Mouse (Mus musculus) gonadal fat pad, adult 2 months (tissue): Measurements from ENCODE around the gene Epb41l1. TPM values are rescaled to one million over a fixed set of nuclear protein-coding genes. Genes with fewer than 3 reads are reported as not detected.

ENCODE experiments used
- DNase-seq: peaks from one replicate; pipeline ENCODE4 v3.0.0-alpha.2; 2012; ENCODE audit warnings: low read depth
- polyA plus RNA-seq: library from polyadenylated mRNA; depleted of rRNA; stranded (reverse); fragments of >200 nt; gene quantifications from 2 replicates; pipeline ENCODE4 v1.2.3, GENCODE M21; 2012

The Epb41l1 gene
- polyA plus RNA-seq, 1 experiment = 44.8 TPM

DNA sequence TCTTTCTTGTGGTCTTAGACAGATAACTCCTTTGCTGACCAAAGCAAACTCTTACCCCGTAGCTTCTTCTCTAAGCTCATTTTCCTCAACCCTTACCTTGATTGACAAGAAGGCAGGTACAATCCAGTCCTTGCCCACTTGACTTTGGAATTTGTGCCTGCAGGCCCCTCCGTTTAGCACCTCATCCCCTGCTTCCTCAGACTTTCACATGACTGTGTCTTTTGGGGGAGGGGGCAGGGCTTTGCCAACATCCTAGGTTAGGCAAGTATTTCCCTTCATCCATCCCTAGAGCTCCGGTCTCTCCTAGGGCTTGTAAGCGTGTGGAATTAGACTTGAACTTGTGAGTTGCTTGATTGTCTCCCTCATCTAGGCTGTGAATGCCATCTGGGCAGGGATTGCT, 3.0 kb downstream of the Epb41l1 start:
- no peak for DNase-seq

GRCm38 (mm10) chr2:156425618-156426017, 4.9 kb downstream of the Epb41l1 start:
- DNase-seq = no peak

DNA sequence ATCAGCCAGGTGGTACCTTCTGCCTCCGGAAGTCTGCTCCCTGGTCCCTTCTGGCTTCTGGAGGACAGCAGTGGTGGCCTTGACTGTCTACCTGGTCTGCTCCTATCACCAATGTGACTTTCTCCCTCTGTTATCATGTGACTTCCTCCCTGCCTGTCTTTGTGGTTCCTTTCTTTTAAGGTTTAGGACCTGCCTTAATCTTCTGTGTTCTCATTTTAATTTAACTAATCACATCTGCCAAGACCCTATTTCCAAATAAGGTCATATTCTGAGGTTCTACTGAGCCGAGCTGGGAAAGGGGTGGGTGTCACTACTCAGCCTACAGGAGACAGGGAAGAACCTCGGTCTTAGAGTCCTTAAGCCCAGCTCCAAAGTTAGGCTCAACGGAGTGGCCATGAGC, 5.4 kb downstream of the Epb41l1 start:
- DNase-seq = no peak

GRCm38 (mm10) chr2:156429836-156430235, 9.1 kb downstream of the Epb41l1 start:
- no peak for DNase-seq

GRCm38 (mm10) chr2:156430326-156430725, 9.6 kb downstream of the Epb41l1 start:
- no peak for DNase-seq

DNA sequence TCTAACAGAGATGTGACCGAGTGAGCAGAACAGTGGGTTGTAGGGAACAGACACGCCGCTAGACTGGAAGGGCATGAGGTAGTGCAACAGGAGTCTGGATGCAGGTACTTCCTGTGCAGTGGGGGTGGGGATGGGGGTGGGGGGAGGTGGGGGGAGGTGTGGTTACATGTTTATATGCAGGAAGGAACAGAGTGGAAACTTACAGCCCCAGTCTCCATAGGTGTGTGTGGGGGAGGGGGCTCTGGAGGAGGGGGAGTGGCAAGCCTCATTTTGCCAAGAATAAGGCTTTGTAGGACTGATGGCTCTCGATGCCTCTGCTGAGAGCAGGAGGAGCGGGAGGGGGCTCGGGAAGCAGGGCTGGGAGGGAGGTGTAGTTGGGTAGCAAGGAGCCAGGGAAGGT, 10.7 kb downstream of the Epb41l1 start:
- no peak for DNase-seq

- no peak for DNase-seq
Measured at GRCm38 (mm10) chr2:156432086-156432485, 11.4 kb downstream of the Epb41l1 start.

DNA sequence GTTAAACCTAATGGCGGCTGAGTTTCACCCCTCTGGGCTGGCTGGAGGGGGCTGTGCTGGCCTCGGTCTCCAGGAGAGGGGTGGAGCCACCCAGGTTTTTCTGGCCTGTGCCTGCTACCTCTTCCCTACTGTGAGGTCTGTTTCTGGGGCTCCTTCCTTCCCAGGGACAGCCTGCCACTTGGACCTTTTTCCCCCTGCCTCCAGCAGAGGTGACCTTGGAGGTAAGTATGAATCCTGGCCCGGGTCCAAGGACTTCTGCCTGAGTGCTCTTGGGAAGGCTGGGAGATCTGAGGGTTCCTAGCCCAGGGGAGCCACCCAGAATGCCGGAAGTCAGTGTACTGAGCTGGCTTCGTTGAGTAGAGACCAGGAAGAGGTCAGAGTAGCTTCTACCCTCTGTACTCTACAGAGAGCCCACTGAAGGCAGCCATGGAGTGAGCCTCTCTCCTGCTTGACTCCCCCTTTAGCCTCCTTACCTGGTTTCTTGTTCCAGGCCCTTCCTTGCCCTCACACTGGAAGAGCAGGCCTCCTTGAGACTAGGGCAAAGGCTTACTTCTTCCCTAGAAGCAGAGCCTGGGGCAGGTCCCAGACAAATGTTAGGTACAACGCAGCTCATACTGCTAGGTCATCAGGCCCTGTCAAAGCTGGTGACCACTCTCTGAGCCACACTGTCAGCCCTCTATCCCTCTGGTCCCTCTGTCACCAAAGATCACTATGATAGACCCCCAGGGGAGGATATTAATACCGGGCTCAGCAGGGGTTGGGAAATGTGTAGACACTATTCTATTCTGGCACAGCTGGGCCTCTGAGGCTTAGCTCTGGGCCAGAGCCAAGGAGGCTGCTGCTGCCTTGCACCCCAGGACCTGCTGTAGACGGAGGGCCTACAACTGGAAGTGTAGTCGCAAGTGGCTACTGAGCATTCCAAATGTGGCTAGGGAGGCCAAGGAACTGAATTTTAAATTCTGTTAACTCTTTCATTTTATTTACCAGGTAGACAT, 12.5 kb downstream of the Epb41l1 start:
- no peak for DNase-seq

DNA sequence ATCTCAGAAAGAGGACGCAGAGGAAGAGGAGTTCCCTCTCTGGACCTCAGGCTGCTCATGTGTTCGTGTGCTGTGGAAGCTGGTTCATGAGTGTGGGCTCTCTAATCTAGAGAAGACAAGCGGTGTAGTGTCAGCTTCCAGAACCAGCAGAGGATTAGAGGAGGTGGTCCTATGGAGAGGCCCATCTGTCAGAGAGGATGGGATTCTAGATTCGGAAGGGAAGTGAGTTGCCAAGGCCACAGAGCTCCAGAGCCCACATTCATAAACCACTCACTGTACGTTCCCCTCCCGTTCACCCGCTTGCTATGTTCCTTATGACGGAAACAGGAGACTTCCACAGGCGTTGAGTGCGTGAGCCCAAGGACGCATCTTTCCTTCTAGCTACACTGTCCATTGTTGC, 16.9 kb downstream of the Epb41l1 start:
- DNase-seq = no peak

- no peak for DNase-seq
Measured at GRCm38 (mm10) chr2:156439666-156440462, 19.2 kb downstream of the Epb41l1 start.

- DNase-seq = no peak
Measured at GRCm38 (mm10) chr2:156441909-156442308, 21.2 kb downstream of the Epb41l1 start.

GRCm38 (mm10) chr2:156443323-156443722, 22.6 kb downstream of the Epb41l1 start:
- no peak for DNase-seq

- no peak for DNase-seq
Measured at GRCm38 (mm10) chr2:156446489-156447035, 25.9 kb downstream of the Epb41l1 start.

GRCm38 (mm10) chr2:156447413-156448295, 26.9 kb downstream of the Epb41l1 start:
- DNase-seq = peak; percentile 77

- no peak for DNase-seq
Measured at GRCm38 (mm10) chr2:156451225-156452148, 30.8 kb downstream of the Epb41l1 start.

GRCm38 (mm10) chr2:156452149-156452536, 31.4 kb downstream of the Epb41l1 start:
- DNase-seq = no peak

- DNase-seq = no peak
Measured at GRCm38 (mm10) chr2:156453822-156454221, 33.1 kb downstream of the Epb41l1 start.

DNA sequence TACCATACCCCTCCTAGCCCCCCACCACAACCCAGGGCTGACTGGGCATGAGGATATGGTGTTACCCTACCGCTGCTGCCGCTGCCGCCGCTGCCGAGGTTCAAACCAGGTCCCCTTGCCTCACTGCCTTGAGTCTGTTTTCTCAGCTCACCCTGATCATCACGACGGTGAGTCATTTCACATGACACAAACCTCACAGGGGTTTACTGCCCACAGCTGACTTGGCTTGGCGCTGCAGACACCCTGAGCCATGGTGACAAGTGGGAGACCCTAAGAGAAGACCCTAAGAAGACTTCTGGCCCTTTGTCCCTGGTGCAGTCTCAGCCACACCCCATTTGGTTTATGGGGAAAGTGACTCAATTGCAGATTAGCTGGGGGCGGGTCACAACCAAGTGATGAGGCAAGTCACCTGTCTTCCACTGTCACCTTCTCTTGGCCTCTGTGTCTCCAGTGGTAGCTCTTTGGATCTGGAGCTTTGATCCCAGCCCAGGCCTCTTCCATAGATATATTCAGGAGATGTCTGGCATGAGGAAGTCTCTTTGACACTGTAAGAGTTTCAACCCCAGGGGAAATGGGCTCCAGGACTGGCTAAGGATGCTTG, 34.9 kb downstream of the Epb41l1 start:
- DNase-seq = no peak

- peak; percentile 85 for DNase-seq
Measured at GRCm38 (mm10) chr2:156456386-156457342, 36.0 kb downstream of the Epb41l1 start.
